Mouse (Mus musculus) C2C12 (cell line): Measurements from ENCODE around the gene Foxf2.

Experiments
- CEBPB ChIP-seq: IDR thresholded peaks from one replicate; pipeline ENCODE4 v1.6.1; 2011; ENCODE audit warnings: low read depth, mild to moderate bottlenecking, control low read depth, moderate library complexity
- CTCF ChIP-seq: IDR thresholded peaks from one replicate; pipeline ENCODE4 v1.5.1; 2011; ENCODE audit not compliant: control insufficient read depth, insufficient read depth, insufficient read length
- FOSL1 ChIP-seq: IDR thresholded peaks from one replicate; pipeline ENCODE4 v1.8.0; 2011; ENCODE audit warnings: mild to moderate bottlenecking, low read length; ENCODE audit not compliant: poor library complexity, insufficient read depth, severe bottlenecking
- MAX ChIP-seq: IDR thresholded peaks from one replicate; pipeline ENCODE4 v1.6.1; 2011; ENCODE audit warnings: mild to moderate bottlenecking, control low read depth
- MYOD1 ChIP-seq: IDR thresholded peaks from one replicate; pipeline ENCODE4 v1.6.1; 2011; ENCODE audit warnings: low read depth; ENCODE audit not compliant: control insufficient read depth, insufficient read length
- MYOG ChIP-seq: IDR thresholded peaks from one replicate; pipeline ENCODE4 v1.6.1; 2011; ENCODE audit not compliant: control insufficient read depth, insufficient read length; ENCODE audit errors: extremely low read depth
- USF1 ChIP-seq: IDR thresholded peaks from one replicate; pipeline ENCODE4 v1.6.1; 2011; ENCODE audit warnings: low read depth, mild to moderate bottlenecking, control low read depth, moderate library complexity

DNA sequence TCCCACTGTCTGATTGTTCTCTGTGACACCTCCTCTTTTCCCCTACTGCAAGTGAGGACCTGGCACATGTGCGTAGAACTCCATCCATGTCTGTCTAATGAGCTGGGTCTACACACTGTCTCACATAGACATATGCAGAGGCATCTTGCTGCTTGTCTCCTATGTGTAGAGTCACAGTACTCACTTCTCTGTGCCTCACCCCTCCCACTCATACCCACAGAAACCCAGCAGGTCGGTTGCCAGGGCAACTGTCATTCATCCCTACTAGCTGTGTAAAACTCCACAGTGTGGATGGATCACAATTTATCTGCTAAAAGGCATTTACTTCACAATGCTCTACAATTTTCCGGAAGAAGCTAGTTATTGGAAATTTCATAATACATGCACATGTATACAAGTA lies 46.5 kb downstream of the Foxf2 start:
- no peak for TF ChIP-seq USF1
- TF ChIP-seq CTCF: no peak
- TF ChIP-seq MYOG: no peak
- TF ChIP-seq FOSL1: no peak
- TF ChIP-seq CEBPB: no peak
- TF ChIP-seq MAX: no peak
- TF ChIP-seq MYOD1: no peak
